Mouse (Mus musculus): ENCODE results near the gene Mybphl. TPM values are rescaled to one million over a fixed set of nuclear protein-coding genes. Genes with fewer than 3 reads are reported as not detected.

Gene Mybphl
- polyA plus RNA-seq, 1 experiment from 2014 or later: not detected

GRCm38 (mm10) chr3:108330812-108331211 lies 33.9 kb upstream of the Mybphl start:
- Histone ChIP-seq H3K4me2 (replicated peaks; ENCODE audit: low read depth, low read length) (no peak overlapping the region), H3K27me3 (ENCODE audit: insufficient read depth, low read length) (no peaks in the 10 kb centered on the region), H3K4me3 (ENCODE audit: low read length) (no peak overlapping the region), H3K9me3 (ENCODE audit: low read length) (no peaks in the 10 kb centered on the region), H3K9ac (replicated peaks; ENCODE audit: low read length) (no peak overlapping the region), H3K27ac (ENCODE audit: low read length) (no peak overlapping the region), H3K36me3 (ENCODE audit: insufficient read depth, low read length) (peaks cover 17% of the 10 kb centered on the region; the same call in 1 of the 2 replicates), H3K4me1 (ENCODE audit: insufficient read depth, low read length) (peaks cover 6% of the 10 kb centered on the region; the same call in 1 of the 2 replicates)
- 91% methylated on average over 6 of the region's 6 CpGs for WGBS
- ATAC-seq (ENCODE audit: low FRiP score, low TSS enrichment): no peak

- H3K27ac ChIP-seq (ENCODE audit: low read length): no peak overlapping the region
- H3K4me3 ChIP-seq (ENCODE audit: low read length): no peak overlapping the region
- H3K36me3 ChIP-seq (ENCODE audit: insufficient read depth, low read length): peaks cover 46% of the 10 kb centered on the region
- H3K4me1 ChIP-seq (ENCODE audit: insufficient read depth, low read length): no peaks in the 10 kb centered on the region
- WGBS: 96% methylated on average over 5 of the region's 5 CpGs
- H3K9ac ChIP-seq (replicated peaks; ENCODE audit: low read length): no peak overlapping the region
- no peak for ATAC-seq (ENCODE audit: low FRiP score, low TSS enrichment)
- no peaks in the 10 kb centered on the region for H3K27me3 ChIP-seq (ENCODE audit: insufficient read depth, low read length)
- no peaks in the 10 kb centered on the region for H3K9me3 ChIP-seq (ENCODE audit: low read length)
- no peak overlapping the region for H3K4me2 ChIP-seq (replicated peaks; ENCODE audit: low read depth, low read length)
These were observed 27.8 kb upstream of the Mybphl start for GRCm38 (mm10) chr3:108336878-108337277.

- Histone ChIP-seq H3K9me3 (ENCODE audit: low read length) (no peaks in the 10 kb centered on the region), H3K4me1 (ENCODE audit: insufficient read depth, low read length) (no peaks in the 10 kb centered on the region), H3K9ac (replicated peaks; ENCODE audit: low read length) (no peak overlapping the region), H3K27me3 (ENCODE audit: insufficient read depth, low read length) (no peaks in the 10 kb centered on the region), H3K27ac (ENCODE audit: low read length) (no peak overlapping the region), H3K4me2 (replicated peaks; ENCODE audit: low read depth, low read length) (no peak overlapping the region), H3K4me3 (ENCODE audit: low read length) (no peak overlapping the region), H3K36me3 (ENCODE audit: insufficient read depth, low read length) (peaks cover 44% of the 10 kb centered on the region)
- ATAC-seq (ENCODE audit: low FRiP score, low TSS enrichment): no peak
- WGBS: 79% methylated on average over 2 of the region's 2 CpGs
These were observed 23.7 kb upstream of the Mybphl start for GRCm38 (mm10) chr3:108341040-108341439.

- Histone ChIP-seq H3K4me3 (ENCODE audit: low read length) (no peak overlapping the region), H3K4me2 (replicated peaks; ENCODE audit: low read depth, low read length) (no peak overlapping the region), H3K4me1 (ENCODE audit: insufficient read depth, low read length) (no peaks in the 10 kb centered on the region), H3K27ac (ENCODE audit: low read length) (no peak overlapping the region), H3K36me3 (ENCODE audit: insufficient read depth, low read length) (peaks cover 50% of the 10 kb centered on the region), H3K9me3 (ENCODE audit: low read length) (no peaks in the 10 kb centered on the region), H3K9ac (replicated peaks; ENCODE audit: low read length) (no peak overlapping the region), H3K27me3 (ENCODE audit: insufficient read depth, low read length) (no peaks in the 10 kb centered on the region)
- 77% methylated on average over 7 of the region's 7 CpGs for WGBS
- no peak for ATAC-seq (ENCODE audit: low FRiP score, low TSS enrichment)
These were observed 22.5 kb upstream of the Mybphl start for GRCm38 (mm10) chr3:108342185-108342584.

GRCm38 (mm10) chr3:108345855-108346254 lies 18.9 kb upstream of the Mybphl start:
- H3K27ac ChIP-seq (ENCODE audit: low read length): no peak overlapping the region
- H3K9ac ChIP-seq (replicated peaks; ENCODE audit: low read length): no peak overlapping the region
- peaks cover 30% of the 10 kb centered on the region for H3K36me3 ChIP-seq (ENCODE audit: insufficient read depth, low read length)
- H3K27me3 ChIP-seq (ENCODE audit: insufficient read depth, low read length): no peaks in the 10 kb centered on the region
- WGBS: 88% methylated on average over 7 of the region's 7 CpGs
- H3K9me3 ChIP-seq (ENCODE audit: low read length): no peaks in the 10 kb centered on the region
- H3K4me1 ChIP-seq (ENCODE audit: insufficient read depth, low read length): no peaks in the 10 kb centered on the region
- no peak for ATAC-seq (ENCODE audit: low FRiP score, low TSS enrichment)
- H3K4me2 ChIP-seq (replicated peaks; ENCODE audit: low read depth, low read length): no peak overlapping the region
- H3K4me3 ChIP-seq (ENCODE audit: low read length): no peak overlapping the region

- H3K36me3 ChIP-seq (ENCODE audit: insufficient read depth, low read length): peaks cover 37% of the 10 kb centered on the region
- ATAC-seq (ENCODE audit: low FRiP score, low TSS enrichment): no peak
- H3K4me1 ChIP-seq (ENCODE audit: insufficient read depth, low read length): no peaks in the 10 kb centered on the region
- H3K4me3 ChIP-seq (ENCODE audit: low read length): no peak overlapping the region
- H3K4me2 ChIP-seq (replicated peaks; ENCODE audit: low read depth, low read length): no peak overlapping the region
- no peak overlapping the region for H3K27ac ChIP-seq (ENCODE audit: low read length)
- H3K9ac ChIP-seq (replicated peaks; ENCODE audit: low read length): no peak overlapping the region
- H3K27me3 ChIP-seq (ENCODE audit: insufficient read depth, low read length): no peaks in the 10 kb centered on the region
- H3K9me3 ChIP-seq (ENCODE audit: low read length): no peaks in the 10 kb centered on the region
- 80% methylated on average over 9 of the region's 9 CpGs for WGBS
These were observed 16.3 kb upstream of the Mybphl start for GRCm38 (mm10) chr3:108348376-108348775.

- Histone ChIP-seq H3K27ac (ENCODE audit: low read length) (no peak overlapping the region), H3K9ac (replicated peaks; ENCODE audit: low read length) (no peak overlapping the region), H3K4me3 (ENCODE audit: low read length) (no peak overlapping the region), H3K4me2 (replicated peaks; ENCODE audit: low read depth, low read length) (no peak overlapping the region), H3K4me1 (ENCODE audit: insufficient read depth, low read length) (no peaks in the 10 kb centered on the region), H3K27me3 (ENCODE audit: insufficient read depth, low read length) (no peaks in the 10 kb centered on the region), H3K9me3 (ENCODE audit: low read length) (no peaks in the 10 kb centered on the region), H3K36me3 (ENCODE audit: insufficient read depth, low read length) (peaks cover 46% of the 10 kb centered on the region)
- 85% methylated on average over 3 of the region's 3 CpGs for WGBS
- no peak for ATAC-seq (ENCODE audit: low FRiP score, low TSS enrichment)
These were observed 9.5 kb upstream of the Mybphl start for GRCm38 (mm10) chr3:108355245-108355644.

- H3K4me2 ChIP-seq (replicated peaks; ENCODE audit: low read depth, low read length): no peak overlapping the region
- no peak overlapping the region for H3K27ac ChIP-seq (ENCODE audit: low read length)
- H3K9me3 ChIP-seq (ENCODE audit: low read length): no peaks in the 10 kb centered on the region
- no peak overlapping the region for H3K9ac ChIP-seq (replicated peaks; ENCODE audit: low read length)
- peaks cover 9% of the 10 kb centered on the region for H3K4me1 ChIP-seq (ENCODE audit: insufficient read depth, low read length)
- ATAC-seq (ENCODE audit: low FRiP score, low TSS enrichment): no peak
- 65% methylated on average over 10 of the region's 10 CpGs for WGBS
- peaks cover 34% of the 10 kb centered on the region for H3K36me3 ChIP-seq (ENCODE audit: insufficient read depth, low read length)
- no peak overlapping the region for H3K4me3 ChIP-seq (ENCODE audit: low read length)
- no peaks in the 10 kb centered on the region for H3K27me3 ChIP-seq (ENCODE audit: insufficient read depth, low read length)
These were observed 7.7 kb upstream of the Mybphl start for GRCm38 (mm10) chr3:108357051-108357450.

GRCm38 (mm10) chr3:108358445-108358844 lies 6.3 kb upstream of the Mybphl start:
- H3K9me3 ChIP-seq (ENCODE audit: low read length): no peaks in the 10 kb centered on the region
- no peak overlapping the region for H3K9ac ChIP-seq (replicated peaks; ENCODE audit: low read length)
- no peak for ATAC-seq (ENCODE audit: low FRiP score, low TSS enrichment)
- no peak overlapping the region for H3K4me3 ChIP-seq (ENCODE audit: low read length)
- H3K4me1 ChIP-seq (ENCODE audit: insufficient read depth, low read length): peaks cover 9% of the 10 kb centered on the region
- H3K27ac ChIP-seq (ENCODE audit: low read length): no peak overlapping the region
- 73% methylated on average over 6 of the region's 6 CpGs for WGBS
- peaks cover 29% of the 10 kb centered on the region for H3K36me3 ChIP-seq (ENCODE audit: insufficient read depth, low read length)
- no peak overlapping the region for H3K4me2 ChIP-seq (replicated peaks; ENCODE audit: low read depth, low read length)
- no peaks in the 10 kb centered on the region for H3K27me3 ChIP-seq (ENCODE audit: insufficient read depth, low read length)

GRCm38 (mm10) chr3:108360894-108361293 lies 3.8 kb upstream of the Mybphl start:
- Histone ChIP-seq H3K9ac (replicated peaks; ENCODE audit: low read length) (peak overlapping the region; percentile 46; the same call in 1 of the 2 replicates), H3K27ac (ENCODE audit: low read length) (peak overlapping the region; percentile 72), H3K36me3 (ENCODE audit: insufficient read depth, low read length) (peaks cover 10% of the 10 kb centered on the region), H3K27me3 (ENCODE audit: insufficient read depth, low read length) (no peaks in the 10 kb centered on the region), H3K9me3 (ENCODE audit: low read length) (no peaks in the 10 kb centered on the region), H3K4me3 (ENCODE audit: low read length) (no peak overlapping the region), H3K4me1 (ENCODE audit: insufficient read depth, low read length) (peaks cover 9% of the 10 kb centered on the region), H3K4me2 (replicated peaks; ENCODE audit: low read depth, low read length) (0 out of 2 replicates have a peak overlapping the region, but pooled peaks have one; percentile 30)
- peak; percentile 70 for ATAC-seq (ENCODE audit: low FRiP score, low TSS enrichment)
- WGBS: 10% methylated on average over 7 of the region's 7 CpGs

All from kidney, embryonic 16.5 days (tissue).